11 mouse cellular contexts compared by ENCODE assay signal in genomic region chr15:103522458-103523099, GRCm38 (mm10). TPM values are rescaled to one million over a fixed set of nuclear protein-coding genes. Genes with fewer than 3 reads are reported as not detected.
DNase-seq lines count a peak whose midpoint lies in the region; ATAC-seq and TF ChIP-seq lines count a peak whose summit lies in the region.
"Had no signal": no experiment of that assay in that cellular context is flagged by ENCODE, and none has a peak within 500 bp of the region (broad histone marks: within the 10 kb centered on the region; RNA-seq: fewer than 3 reads in every experiment).

No protein-coding gene starts in this region.

- peak overlapping the region; percentile 71 for H3K27ac ChIP-seq in forebrain, embryonic 10.5 days
- no peak overlapping the region for H3K27ac ChIP-seq in forebrain, embryonic 11.5 days (ENCODE audit: low read depth, low read length)
- H3K27ac ChIP-seq in ES-Bruce4 (ENCODE audit: insufficient read depth, low read length) = peak overlapping the region; percentile 44
- peak overlapping the region; percentile 14; the same call in 1 of the 2 replicates for H3K27ac ChIP-seq in forebrain, embryonic 14.5 days (ENCODE audit: low read depth, low read length)

- H3K4me2 ChIP-seq in forebrain, embryonic 11.5 days (ENCODE audit: low read depth, low read length, severe bottlenecking) = no peak overlapping the region
- H3K4me2 ChIP-seq in forebrain, embryonic 14.5 days (ENCODE audit: low read length) = no peak overlapping the region

- WGBS in forebrain, embryonic 10.5 days = 80% methylated on average over 3 of the region's 3 CpGs
- WGBS in forebrain, embryonic 11.5 days = 81% methylated on average over 3 of the region's 3 CpGs
- 74% methylated on average over 3 of the region's 3 CpGs for WGBS in forebrain, embryonic 14.5 days

- no peak for DNase-seq in forebrain, embryonic 10.5 days (ENCODE audit: extremely low spot score, low spot score)
- no peak for DNase-seq in forebrain, embryonic 11.5 days (ENCODE audit: low spot score)
- DNase-seq in forebrain, embryonic 14.5 days (ENCODE audit: low spot score) = peak; percentile 41
- DNase-seq in lung, postnatal 36 days = peak; percentile 53
- DNase-seq in heart, adult 11 months = no peak
- no peak for DNase-seq in urinary bladder, postnatal 14 days (ENCODE audit: low spot score)
- no peak for DNase-seq in layer of hippocampus, postnatal 14 days (ENCODE audit: low spot score in 2 of 2)

- TF ChIP-seq POLR2A in ES-Bruce4 (IDR thresholded peaks at IDR 0.05; ENCODE audit: insufficient read depth, low read length) = no peak

- no peak for ATAC-seq in forebrain, embryonic 11.5 days (replicated peaks; ENCODE audit: low FRiP score)
- no peak for ATAC-seq in forebrain, embryonic 14.5 days

- H3K27me3 ChIP-seq in forebrain, embryonic 10.5 days (ENCODE audit: poor library complexity, severe bottlenecking) = no peaks in the 10 kb centered on the region
- no peaks in the 10 kb centered on the region for H3K27me3 ChIP-seq in forebrain, embryonic 11.5 days (ENCODE audit: control insufficient read depth, insufficient read depth, low read length)
- no peaks in the 10 kb centered on the region for H3K27me3 ChIP-seq in ES-Bruce4 (ENCODE audit: control insufficient read depth, insufficient read depth, low read length, poor library complexity, severe bottlenecking)
- no peaks in the 10 kb centered on the region for H3K27me3 ChIP-seq in forebrain, embryonic 14.5 days (replicated peaks; ENCODE audit: control insufficient read depth, insufficient read depth, low read length)

- no peak overlapping the region for H3K4me3 ChIP-seq in forebrain, embryonic 10.5 days
- no peak overlapping the region for H3K4me3 ChIP-seq in forebrain, embryonic 11.5 days (ENCODE audit: low read depth, low read length)
- H3K4me3 ChIP-seq in ES-Bruce4 (ENCODE audit: low read depth, low read length) = no peak overlapping the region
- H3K4me3 ChIP-seq in forebrain, embryonic 14.5 days (ENCODE audit: low read depth, low read length) = no peak overlapping the region

- TF ChIP-seq CTCF in ES-Bruce4 (IDR thresholded peaks at IDR 0.05; ENCODE audit: low read depth, low read length) = no peak

- peaks cover 48% of the 10 kb centered on the region for H3K4me1 ChIP-seq in forebrain, embryonic 10.5 days
- peaks cover 17% of the 10 kb centered on the region for H3K4me1 ChIP-seq in forebrain, embryonic 11.5 days (replicated peaks; ENCODE audit: control insufficient read depth, insufficient read depth, low read length)
- H3K4me1 ChIP-seq in ES-Bruce4 (ENCODE audit: control insufficient read depth, insufficient read depth, low read length) = peaks cover 9% of the 10 kb centered on the region
- H3K4me1 ChIP-seq in forebrain, embryonic 14.5 days (ENCODE audit: control insufficient read depth, insufficient read depth, low read length) = peaks cover 46% of the 10 kb centered on the region

- H3K9ac ChIP-seq in forebrain, embryonic 11.5 days (ENCODE audit: low read length) = no peak overlapping the region
- H3K9ac ChIP-seq in ES-Bruce4 (ENCODE audit: low read depth, poor library complexity, severe bottlenecking) = no peak overlapping the region
- H3K9ac ChIP-seq in forebrain, embryonic 14.5 days (ENCODE audit: low read length) = no peak overlapping the region

- no peak for TF ChIP-seq EP300 in ES-Bruce4 (IDR thresholded peaks at IDR 0.05; ENCODE audit: insufficient read depth, low read depth, low read length)

- peaks cover 59% of the 10 kb centered on the region for H3K36me3 ChIP-seq in forebrain, embryonic 10.5 days (replicated peaks)
- no peaks in the 10 kb centered on the region; the same call in 1 of the 2 replicates for H3K36me3 ChIP-seq in forebrain, embryonic 11.5 days (ENCODE audit: control insufficient read depth, insufficient read depth, low read length)
- no peaks in the 10 kb centered on the region for H3K36me3 ChIP-seq in ES-Bruce4 (ENCODE audit: control insufficient read depth, insufficient read depth, low read length, poor library complexity, severe bottlenecking)
- H3K36me3 ChIP-seq in forebrain, embryonic 14.5 days (ENCODE audit: control insufficient read depth, insufficient read depth, low read length) = peaks cover 55% of the 10 kb centered on the region

- no peaks in the 10 kb centered on the region for H3K9me3 ChIP-seq in forebrain, embryonic 10.5 days
- no peaks in the 10 kb centered on the region for H3K9me3 ChIP-seq in forebrain, embryonic 11.5 days (ENCODE audit: control insufficient read depth, low read length)
- no peaks in the 10 kb centered on the region for H3K9me3 ChIP-seq in ES-Bruce4 (replicated peaks; ENCODE audit: control insufficient read depth, insufficient read depth, low read length, poor library complexity, severe bottlenecking)
- no peaks in the 10 kb centered on the region for H3K9me3 ChIP-seq in forebrain, embryonic 14.5 days (replicated peaks; ENCODE audit: control insufficient read depth, low read length)

RNA-seq across cellular contexts. Expression of gene Ppp1r1a, which starts 15.2 kb away (rescaled TPM):
- polyA plus RNA-seq in forebrain, embryonic 10.5 days (2016; fragmentation: Nextera tagmentation; extraction: Ambion mirVana) = 34.4 and 36.0 TPM in 2 replicates
- 38.8 and 43.7 TPM in 2 replicates for polyA plus RNA-seq in forebrain, embryonic 11.5 days (2014; fragmentation: Nextera tagmentation; extraction: Ambion mirVana)
- polyA plus RNA-seq in ES-Bruce4 (2011; ENCODE audit: insufficient read depth, insufficient read length, low read depth, missing spikeins) = 19.9 and 24.6 TPM in 2 replicates
- polyA plus RNA-seq in forebrain, embryonic 14.5 days (2014; fragmentation: Nextera tagmentation; extraction: Ambion mirVana) = 99.9 and 107 TPM in 2 replicates
- total RNA-seq in layer of hippocampus, postnatal 14 days (2021) = 100 to 1,000 TPM; 121 to 126 TPM

RNA-seq across cellular contexts. Expression of gene Pde1b, which starts 19.7 kb away (rescaled TPM):
- polyA plus RNA-seq in forebrain, embryonic 10.5 days (2016; fragmentation: Nextera tagmentation; extraction: Ambion mirVana) = 19.1 and 19.6 TPM in 2 replicates
- 27.2 and 29.9 TPM in 2 replicates for polyA plus RNA-seq in forebrain, embryonic 11.5 days (2014; fragmentation: Nextera tagmentation; extraction: Ambion mirVana)
- polyA plus RNA-seq in ES-Bruce4 (2011; ENCODE audit: insufficient read depth, insufficient read length, low read depth, missing spikeins) = 20.0 and 21.7 TPM in 2 replicates
- polyA plus RNA-seq in forebrain, embryonic 14.5 days (2014; fragmentation: Nextera tagmentation; extraction: Ambion mirVana) = 61.1 and 61.5 TPM in 2 replicates
- 10 to 100 TPM; 55.7 to 63.7 TPM for total RNA-seq in layer of hippocampus, postnatal 14 days (2021)

RNA-seq across cellular contexts. Expression of gene Glycam1, which starts 42.3 kb away (rescaled TPM):
- polyA plus RNA-seq in forebrain, embryonic 10.5 days (2016; fragmentation: Nextera tagmentation; extraction: Ambion mirVana) = not detected in 2 replicates
- not detected in 2 replicates for polyA plus RNA-seq in forebrain, embryonic 11.5 days (2014; fragmentation: Nextera tagmentation; extraction: Ambion mirVana)
- not detected in 2 replicates for polyA plus RNA-seq in ES-Bruce4 (2011; ENCODE audit: insufficient read depth, insufficient read length, low read depth, missing spikeins)
- polyA plus RNA-seq in forebrain, embryonic 14.5 days (2014; fragmentation: Nextera tagmentation; extraction: Ambion mirVana) = not detected in 2 replicates
- 1 to 10 TPM; 1.9 to 2.7 TPM for total RNA-seq in layer of hippocampus, postnatal 14 days (2021)
- total RNA-seq: adrenal gland, postnatal 4 days; gastrocnemius, adult 18-20 months had no signal
- polyA plus RNA-seq: testis, adult 2 months had no signal

Comparison
In these comparisons a context has a peak if more than half of its experiments do, and no peak if none do; other contexts are left out.
1. DNase-seq: peak in forebrain, embryonic 14.5 days (single experiment) and lung, postnatal 36 days (single experiment); none in forebrain, embryonic 10.5 days (single experiment), forebrain, embryonic 11.5 days (single experiment), heart, adult 11 months (single experiment), urinary bladder, postnatal 14 days (single experiment) and layer of hippocampus, postnatal 14 days (0 of 2).